Mouse (Mus musculus): ENCODE results near the gene Asprv1.

- TF ChIP-seq CHD2 (IDR thresholded peaks at IDR 0.05; ENCODE audit: low read depth, low read length) (no peak), MAFK (IDR thresholded peaks at IDR 0.05; ENCODE audit: insufficient read depth, low read depth, low read length) (no peak), ZNF384 (IDR thresholded peaks at IDR 0.05; ENCODE audit: low read depth, low read length) (no peak)
These were observed 30.5 kb downstream of the Asprv1 start for GRCm38 (mm10) chr6:86658501-86658900.

Measured in ES-E14 (cell line).